Mouse (Mus musculus) thymus, postnatal 4 days (tissue): Measurements from ENCODE around the gene Mprip.
A peak's percentile ranks its signal among the peaks of the same experiment; 100 is the strongest.

ENCODE experiments used
- DNase-seq: peaks from one replicate; pipeline ENCODE4 v3.0.0; 2021

The Mprip gene

GRCm38 (mm10) chr11:59808170-59808960 lies 147.3 kb downstream of the Mprip start:
- DNase-seq = no peak

DNA sequence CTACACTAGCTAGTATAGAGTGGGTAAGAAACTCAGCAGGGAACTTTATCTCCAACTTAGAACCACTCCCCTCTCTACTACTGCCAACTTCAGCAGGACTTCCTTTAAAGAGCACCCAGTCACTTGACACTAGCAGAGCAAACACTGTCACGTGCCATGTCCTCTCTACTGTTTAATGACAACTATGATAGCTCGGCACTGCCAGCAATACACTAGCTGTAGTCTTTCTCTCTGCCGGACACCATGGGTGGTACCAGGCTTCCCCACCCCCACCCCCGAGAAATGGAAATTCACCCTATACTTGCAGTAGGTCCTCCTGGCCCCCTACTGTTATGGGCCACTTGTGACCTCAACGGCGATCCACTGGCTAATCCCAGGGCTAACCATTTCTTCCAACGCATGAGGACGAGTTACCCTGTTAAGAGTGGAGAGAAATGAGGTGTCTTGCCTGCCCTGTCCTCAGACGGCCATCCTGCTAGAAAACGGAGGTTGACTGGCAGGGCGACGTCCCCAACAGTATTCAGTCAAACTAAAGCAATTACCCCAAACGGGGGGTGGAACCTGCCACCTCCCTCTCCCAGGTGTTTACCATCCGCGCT lies 148.1 kb downstream of the Mprip start:
- no peak for DNase-seq

DNA sequence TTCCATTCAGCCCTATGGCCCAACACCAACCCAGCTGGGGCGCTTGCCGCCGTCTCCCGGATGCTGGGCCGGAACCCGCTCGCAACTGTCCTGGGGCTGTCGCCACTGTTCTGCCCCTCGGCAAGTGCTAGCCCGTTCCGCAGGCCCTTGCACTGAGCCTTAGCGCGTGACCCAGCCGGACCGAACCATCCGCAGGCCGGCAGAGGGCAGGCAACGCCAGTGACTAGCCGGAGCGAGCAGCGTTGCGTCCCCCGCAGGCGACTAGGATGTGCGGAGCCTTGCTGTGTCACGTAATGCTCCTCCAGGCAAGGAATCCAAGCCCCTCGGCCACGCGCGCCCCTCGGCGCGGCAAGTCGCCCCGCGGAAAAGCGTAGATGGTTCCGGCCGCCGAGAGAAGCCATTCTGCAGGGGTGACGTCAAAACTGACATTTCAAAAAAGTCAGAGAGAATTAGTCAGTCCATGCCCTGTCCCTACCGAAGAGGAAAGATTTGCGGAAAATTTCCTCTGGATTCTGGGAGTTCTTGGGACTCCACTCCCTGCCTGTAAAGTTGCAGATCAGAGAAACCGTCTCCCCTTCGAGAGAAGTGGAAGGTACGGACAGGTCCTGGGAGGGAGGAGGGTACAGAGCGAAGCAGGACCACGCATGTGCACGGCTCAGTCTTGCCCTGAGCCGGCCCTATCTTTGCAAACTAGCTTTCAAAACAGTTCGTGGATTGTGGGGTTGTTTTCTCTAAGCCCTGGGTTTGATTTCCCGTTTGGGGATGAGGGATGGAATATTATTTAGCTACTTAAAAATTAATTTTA lies 148.8 kb downstream of the Mprip start, which contains the start of gene Flcn:
Flcn (minus strand) TSS at position 347 of the 805 bp plus-strand sequence.
- peak; percentile 86 for DNase-seq

DNA sequence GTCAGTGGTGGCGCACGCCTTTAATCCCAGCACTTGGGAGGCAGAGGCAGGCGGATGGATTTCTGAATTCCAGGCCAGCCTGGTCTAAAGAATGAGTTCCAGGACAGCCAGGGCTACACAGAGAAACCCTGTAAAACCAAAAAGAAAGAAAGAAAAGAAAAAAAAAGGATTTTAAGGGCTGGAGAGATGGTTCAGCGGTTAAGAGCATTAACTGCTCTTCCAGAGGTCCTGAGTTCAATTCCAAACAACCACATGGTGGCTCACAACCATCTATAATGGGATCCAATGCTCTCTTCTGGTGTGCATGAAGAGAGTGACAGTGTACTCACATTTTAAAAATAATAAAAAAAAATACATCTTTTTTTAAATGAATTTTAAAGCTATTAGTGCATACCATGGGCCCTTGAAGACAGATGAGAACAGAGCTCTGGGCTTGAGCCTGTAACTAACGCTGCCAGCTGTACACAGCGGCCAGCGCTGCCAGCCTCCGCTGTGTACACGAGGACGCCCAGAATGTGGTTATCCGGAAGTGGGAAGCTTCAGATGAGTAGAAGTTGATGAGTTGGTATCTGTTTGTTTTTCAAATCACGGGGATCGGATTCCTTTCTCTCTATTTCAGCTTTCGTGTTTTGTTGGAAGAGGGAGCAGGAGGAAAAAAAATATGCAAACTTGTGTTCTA lies 149.5 kb downstream of the Mprip start:
- no peak for DNase-seq

DNA sequence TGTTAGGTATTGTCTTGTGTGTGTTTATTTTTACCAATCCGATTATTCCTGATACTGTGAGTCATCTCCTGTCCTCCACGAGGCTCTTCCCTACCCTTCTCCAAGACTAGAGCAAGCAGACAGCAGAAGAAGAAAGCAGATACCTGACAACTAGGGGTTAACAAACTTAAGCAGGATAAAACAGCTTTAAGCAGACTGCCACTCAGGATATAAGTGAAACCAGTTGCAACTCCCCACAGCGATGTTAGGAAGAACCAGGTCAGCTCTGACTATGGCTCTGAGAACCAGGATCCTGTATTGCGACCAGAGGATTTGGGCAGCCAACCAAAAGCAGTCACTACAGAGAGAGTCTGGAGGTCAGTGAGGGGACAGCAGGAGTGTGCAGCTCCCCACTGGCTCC lies 150.1 kb downstream of the Mprip start:
- DNase-seq = no peak

- no peak for DNase-seq
Measured at GRCm38 (mm10) chr11:59813276-59813675, 152.2 kb downstream of the Mprip start.

DNA sequence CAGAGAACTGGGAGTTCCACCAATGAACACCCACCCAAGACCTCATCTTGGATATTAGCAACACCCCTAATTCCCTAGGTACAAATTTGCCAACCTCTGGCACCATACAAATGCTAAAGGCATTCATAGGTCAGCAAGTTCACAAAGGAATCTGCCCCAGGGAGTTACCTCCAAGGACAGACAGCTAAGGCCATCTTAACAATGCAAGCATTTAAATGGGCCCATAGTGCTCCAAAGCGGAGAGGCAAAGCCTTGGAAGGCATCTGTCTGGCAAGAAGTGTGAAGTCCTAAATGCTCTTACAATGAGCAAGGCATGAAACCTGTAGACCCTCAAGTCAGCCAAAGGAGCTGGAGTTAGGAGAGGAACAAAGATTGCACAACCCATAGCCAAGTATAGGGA lies 153.2 kb downstream of the Mprip start:
- no peak for DNase-seq

DNA sequence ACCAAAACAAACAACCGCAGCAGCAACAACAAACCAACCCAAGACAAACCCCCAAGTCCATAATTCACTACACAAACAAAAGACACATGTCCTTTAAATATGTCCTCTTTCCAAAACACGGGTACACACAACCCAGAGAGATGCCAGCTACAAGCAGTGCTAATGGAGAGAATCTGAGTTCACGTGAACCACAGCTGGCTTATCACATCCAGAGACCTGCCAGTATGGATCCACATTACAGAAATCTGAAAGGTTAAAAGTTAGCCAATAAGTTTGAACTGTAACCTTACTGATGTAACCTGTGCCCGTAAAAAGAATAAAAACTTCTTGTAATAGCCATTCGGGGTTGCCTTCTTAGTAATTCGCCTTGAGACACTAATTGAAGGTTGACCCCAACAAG lies 153.8 kb downstream of the Mprip start:
- DNase-seq = no peak

GRCm38 (mm10) chr11:59815482-59816065 lies 154.5 kb downstream of the Mprip start:
- DNase-seq = no peak

DNA sequence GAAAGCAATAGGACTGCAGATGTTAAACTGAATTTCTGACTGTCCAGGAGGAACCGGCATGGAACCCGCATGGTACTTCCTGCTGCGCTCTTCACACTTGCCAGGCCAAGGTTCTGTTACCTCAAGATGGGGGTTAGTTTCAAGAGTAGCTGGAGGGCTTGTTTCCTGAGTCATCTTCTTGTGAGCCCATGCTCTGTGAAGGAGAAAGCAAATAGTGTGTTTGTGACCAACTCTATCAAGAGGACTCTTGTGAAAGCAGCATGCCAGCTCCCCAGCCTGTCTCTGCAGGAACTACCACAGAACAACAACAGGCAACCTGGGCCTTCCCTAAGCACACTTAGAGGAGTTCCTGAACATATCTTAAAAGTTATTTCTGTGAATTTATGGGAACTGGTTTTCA lies 156.8 kb downstream of the Mprip start:
- DNase-seq = no peak

DNA sequence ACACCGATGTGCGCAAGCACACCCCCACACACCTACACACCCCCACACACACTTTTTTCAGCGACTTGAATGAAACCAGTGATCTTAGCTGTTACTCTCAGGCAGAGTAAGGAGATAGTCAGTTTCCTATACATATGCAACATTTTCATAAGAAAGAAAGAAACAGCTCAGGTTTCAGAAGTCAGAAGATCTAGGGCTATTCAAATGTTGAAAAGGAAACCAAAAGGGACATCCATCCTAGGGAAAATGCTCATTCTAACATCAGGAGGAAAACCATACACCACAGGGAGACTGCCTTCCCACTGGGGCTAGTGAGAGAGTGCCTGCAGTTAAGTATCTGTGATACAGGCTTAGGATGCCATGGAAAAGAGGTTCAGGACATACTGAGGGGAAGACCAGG lies 160.5 kb downstream of the Mprip start:
- no peak for DNase-seq
